Mouse (Mus musculus) kidney, adult 18-20 months (tissue): ENCODE measurements around the gene Sigmar1.
"Not testable (repeated sequence)": the region's sequence is repeated elsewhere in the genome, so short reads cannot be mapped to it uniquely, and the experiment has no call there.

Experiments
- DNase-seq: peaks from one replicate; pipeline ENCODE4 v3.0.0; 2021

Gene Sigmar1

DNA sequence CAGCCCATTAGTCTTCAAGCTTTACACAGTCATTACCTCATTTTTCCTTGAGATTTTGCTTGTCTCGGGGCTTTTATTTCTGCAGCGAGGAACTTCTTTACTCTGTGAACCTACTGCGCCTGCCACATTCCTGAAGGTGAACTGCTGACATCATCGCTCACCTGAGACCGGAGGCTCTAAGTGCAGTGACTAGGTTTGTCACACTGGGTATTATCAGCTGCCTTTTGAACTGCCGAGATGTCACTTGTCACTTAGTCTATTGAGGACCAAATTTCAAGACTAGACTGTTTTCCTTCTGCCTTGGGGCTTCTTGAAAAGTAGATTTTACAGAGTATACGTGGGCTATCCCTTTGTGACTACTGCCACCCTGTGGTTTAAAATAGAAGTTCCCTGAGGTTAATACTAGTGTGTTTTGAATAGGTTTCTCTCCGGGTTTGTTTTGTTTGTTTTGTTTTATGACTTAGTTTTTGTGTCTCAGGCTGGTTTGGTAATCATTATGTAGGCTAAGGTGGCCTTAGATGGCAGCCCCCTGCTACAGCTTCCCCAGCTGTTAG is 47.7 kb downstream of the Sigmar1 start:
- peak; percentile 50 for DNase-seq

DNA sequence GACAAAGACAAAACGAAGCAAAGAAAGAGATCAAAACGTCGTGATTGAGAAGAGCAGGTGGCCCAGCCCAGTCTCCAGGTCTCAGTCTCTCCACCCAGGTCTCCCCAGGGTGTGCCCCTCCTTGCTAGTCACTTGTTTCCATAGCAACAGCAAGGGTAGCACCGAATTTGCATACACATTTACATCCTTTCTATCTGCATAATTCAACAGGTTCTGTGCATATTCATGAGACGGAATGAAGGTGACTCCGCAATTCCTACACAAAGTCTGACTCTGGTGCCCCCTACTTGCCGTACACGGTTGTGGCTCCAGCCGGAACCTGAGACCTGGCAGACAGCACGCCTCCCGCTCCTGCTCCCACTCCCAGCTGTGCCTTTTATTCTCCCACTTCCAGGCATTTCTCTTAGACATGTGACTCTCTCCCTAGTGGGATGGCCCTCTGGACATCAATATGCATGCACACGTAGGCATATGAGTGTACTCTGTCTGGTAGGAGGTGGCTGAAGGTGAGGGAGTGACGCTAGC is 48.9 kb downstream of the Sigmar1 start:
- DNase-seq, result peak; percentile 82

DNA sequence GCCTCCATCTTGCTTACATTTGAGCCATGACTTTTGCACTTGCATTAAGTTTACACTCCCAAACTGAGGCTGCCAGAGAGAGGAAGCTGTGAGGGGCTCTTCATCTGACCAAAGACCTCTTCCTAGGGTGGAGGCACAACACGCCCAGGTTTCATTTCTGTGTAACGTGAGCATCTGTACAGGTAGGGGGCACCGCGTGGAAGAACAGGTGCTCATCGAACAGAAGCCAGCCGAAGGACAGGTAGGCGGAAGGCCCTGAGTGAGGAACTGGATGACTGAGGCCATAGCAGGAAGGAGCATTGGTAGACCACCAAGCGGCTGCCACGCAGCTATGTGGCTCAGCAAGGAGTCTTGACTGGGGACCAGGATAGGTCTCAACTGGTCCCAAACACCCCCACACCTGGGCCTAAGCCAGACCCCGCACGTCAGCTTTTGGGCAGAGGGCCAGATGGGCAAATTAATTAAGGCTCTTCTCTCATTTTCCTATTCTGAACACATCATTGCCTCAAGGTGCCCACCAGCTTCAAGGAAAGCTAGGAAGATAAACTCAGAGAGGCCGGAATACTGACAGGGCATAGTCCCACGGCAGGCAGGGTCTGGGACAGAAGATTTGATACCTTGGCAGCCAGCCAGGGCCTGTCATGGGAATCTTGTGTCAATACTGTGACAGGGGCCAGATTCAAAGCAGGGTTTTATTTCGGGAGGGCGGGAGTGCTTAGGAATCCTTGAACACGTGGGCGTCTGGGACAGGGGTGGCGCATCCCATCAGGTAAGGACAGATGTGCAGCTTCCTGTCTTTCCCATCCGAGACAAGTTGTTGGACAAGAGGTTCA is 49.8 kb downstream of the Sigmar1 start:
- no peak for DNase-seq

DNA sequence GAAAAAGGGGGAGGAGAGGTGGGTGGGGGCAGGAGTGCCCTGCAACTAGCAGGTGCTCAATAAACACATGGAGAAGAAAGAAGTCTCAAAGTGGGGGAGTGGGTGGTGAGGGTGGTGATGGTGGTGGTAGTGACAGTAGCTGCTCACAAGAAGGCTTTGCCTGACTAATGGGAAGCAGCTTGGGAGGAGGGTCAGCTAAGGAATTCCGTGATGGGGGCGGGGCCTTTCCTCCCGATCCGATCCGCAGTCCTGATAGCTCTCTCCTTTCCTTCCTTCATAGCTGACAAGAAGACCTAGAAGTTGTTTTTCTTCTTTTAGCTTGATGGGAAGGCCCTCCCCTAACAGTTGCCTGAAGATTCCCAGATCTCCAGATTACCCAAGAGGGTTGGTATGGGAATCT is 51.3 kb downstream of the Sigmar1 start:
- peak; percentile 24 for DNase-seq

- DNase-seq, result not testable (repeated sequence)
Measured at GRCm38 (mm10) chr4:41702226-41702625, 53.7 kb downstream of the Sigmar1 start.

DNA sequence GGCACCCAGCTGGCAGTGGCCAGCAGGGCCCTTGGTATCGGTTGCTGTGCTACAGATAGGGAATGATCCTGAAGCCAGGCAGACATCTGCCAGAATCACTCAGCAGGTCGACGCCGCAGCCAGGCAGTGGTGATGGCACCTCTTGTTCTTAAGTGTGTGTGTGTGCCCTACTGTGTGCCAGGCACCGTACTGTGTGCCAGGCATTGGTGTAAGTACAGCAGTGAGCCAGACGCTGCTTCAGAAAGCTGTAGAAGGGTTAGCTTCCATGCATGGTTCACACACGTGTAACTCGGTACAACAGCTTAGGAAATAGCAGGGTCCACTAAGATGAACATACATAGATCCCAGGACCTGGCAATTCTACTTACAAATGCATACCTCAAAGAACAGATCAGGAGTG is 55.7 kb downstream of the Sigmar1 start:
- not testable (repeated sequence) for DNase-seq

DNA sequence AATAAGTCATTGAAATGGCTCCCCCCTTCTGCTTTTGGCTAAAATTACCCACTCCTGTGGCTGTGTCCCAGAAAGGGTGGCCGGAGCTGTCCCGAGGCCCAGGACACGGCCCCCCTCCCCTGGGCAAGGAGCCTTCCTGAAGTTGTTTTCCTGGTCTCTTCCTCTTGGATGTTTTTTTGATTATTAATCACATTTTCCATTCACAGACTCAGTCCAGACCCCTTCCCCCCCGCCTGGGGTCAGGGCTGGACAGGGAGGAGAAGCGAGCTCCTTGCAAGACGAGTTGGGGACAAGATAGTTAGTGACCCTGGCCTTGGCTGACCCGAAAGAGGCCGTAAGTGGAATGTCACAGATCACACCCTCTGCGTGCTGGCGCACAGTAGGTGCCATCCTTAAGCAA is 56.2 kb downstream of the Sigmar1 start, which contains the start of gene Il11ra1:
Gene Il11ra1, plus strand, starts transcription at position 207 of the 400 bp plus-strand sequence.
- not testable (repeated sequence) for DNase-seq

DNA sequence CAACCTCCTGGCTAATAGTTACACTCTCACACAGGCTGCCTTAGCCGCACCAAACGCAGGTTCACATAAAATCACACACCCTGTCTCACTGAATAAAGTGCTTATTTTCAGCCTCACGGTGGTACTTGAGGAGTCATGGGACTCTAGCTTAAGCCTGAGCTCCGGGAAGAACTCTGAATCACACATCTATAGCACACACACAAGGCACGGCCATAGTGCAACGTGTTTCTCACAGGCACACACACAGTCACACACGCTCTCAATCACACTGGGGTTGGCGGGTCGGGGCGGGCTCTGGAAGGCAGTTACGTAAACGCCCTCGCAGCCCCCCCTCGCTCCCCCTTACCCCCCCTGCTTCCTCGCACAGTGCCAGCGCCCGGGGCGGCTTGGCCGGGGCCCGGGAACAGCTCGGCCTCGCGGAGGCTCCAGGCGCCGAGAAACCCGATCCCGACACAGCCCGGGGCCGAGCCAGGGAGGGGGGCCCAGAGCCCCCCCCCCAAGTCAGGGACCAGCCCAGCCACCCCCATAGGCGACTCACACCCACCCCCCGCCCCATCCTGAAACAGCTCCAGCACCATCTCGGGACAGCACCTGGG is 57.4 kb downstream of the Sigmar1 start:
- peak; percentile 62 for DNase-seq

DNA sequence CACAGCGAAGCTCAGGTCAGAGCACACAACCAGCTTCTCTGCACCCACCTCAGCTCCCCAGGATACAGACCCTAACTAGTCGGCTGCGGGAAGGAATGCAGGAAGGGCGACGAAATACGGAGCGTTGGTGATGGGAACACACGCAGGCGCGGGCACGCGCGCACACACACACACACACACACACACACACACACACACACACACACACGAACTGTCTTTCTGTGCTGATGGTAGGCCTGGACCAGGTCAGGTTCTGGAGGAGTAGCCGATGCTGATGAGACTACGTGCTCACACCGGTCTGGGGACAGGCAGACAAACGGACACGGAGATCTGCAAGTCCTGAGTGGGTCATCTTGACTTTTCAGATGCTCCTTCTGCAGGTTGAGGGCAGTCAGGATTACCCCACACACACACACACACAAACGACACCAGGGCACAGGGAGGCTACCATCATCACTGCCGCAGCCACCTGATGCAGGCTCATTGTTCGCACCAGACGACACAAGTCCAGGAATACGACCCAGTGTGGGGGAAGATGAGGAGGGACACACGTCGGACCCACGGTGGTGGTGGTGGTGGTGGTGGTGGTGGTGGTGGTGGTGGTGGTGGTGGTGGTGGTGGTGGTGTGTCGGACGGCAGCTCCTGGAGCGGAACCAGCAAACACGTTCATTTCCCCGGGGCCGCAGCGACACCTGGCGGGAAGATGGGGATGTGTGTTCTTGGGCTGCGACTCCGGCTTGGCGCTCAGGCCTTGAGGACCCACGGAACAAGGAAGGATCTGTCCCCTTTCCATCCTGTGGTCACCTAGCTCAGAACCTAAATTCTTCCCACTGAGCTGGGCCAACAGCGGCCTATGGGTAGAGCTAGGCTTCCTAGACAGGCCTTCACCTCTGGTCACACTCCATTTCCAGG is 58.8 kb downstream of the Sigmar1 start, which contains the start of gene Cntfr:
Gene Cntfr, minus strand, starts transcription at position 160 of the 912 bp plus-strand sequence.
- DNase-seq, result peak; percentile 88

- DNase-seq, result not testable (repeated sequence)
Measured at GRCm38 (mm10) chr4:41696452-41696851, 59.5 kb downstream of the Sigmar1 start.

DNA sequence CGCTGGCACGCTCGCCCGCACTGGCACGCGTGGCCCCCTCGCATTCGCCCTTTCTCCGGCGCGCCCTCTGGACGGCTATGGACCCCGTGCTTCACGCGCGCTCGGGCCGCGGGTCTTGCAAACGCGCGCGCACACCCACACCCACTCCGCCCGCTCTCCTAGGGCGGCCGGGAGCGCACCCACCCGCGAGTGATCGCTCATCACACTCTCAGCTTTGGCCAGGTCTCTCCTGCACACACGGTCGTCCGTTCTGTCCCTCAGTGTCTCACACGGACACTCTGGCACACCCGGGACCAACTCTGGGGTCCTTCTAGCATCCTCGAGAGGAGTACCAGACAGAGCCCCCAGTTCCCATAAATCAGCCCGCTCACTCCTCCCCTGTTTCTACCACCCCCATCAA is 60.2 kb downstream of the Sigmar1 start:
- not testable (repeated sequence) for DNase-seq

DNA sequence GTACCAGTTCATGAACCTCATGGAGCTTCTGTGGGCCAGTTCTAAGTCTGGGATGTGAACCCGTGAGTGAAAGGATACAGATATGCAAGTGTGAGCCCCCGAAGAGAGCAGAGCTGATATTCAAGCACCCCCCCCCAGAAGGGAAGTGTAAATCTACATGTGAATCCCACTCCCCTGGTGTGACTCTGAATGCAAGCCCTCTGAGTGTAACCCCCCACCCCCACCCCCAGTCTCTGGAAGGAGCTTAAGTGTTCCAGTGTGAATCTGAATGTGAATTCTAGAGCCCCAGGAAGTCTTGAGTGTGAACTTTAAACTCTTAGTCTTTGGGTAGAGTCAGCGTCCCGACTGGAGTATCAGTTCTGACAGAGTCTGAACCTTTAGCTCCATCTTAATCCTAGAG is 62.4 kb downstream of the Sigmar1 start:
- DNase-seq, result not testable (repeated sequence)

DNA sequence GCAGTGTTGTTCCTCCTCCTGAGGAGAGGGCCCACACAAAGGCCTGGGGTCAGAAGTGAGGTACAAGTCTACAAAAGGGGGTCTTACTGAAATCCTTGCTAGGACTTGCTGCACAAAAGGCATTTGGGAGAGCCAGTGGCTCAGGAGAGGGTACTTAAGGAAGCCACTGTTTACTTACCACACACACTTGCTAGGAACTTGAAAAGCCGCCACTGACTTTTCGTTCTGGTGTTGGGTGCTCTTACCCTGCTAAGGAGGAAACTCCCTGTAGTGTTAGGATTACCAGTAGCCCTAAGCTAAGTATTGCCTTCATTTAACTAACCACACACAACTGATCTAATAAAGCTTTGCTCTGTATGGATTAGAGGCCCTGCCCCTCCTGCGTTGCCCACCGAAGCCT is 65.9 kb downstream of the Sigmar1 start:
- DNase-seq, result not testable (repeated sequence)

- not testable (repeated sequence) for DNase-seq
Measured at GRCm38 (mm10) chr4:41688562-41688961, 67.4 kb downstream of the Sigmar1 start.
